Mouse (Mus musculus) cerebellum, adult 2 months (tissue): ENCODE measurements around the gene Gcdh.

Experiments used
- CTCF ChIP-seq: fragments of 200-500 bp; IDR thresholded peaks from 2 replicates; pipeline ENCODE4 v1.5.1; 2011; ENCODE audit warnings: low read depth, mild to moderate bottlenecking, control low read depth, low read length, moderate library complexity, borderline replicate concordance; ENCODE audit not compliant: insufficient read depth
- POLR2A ChIP-seq: fragments of 200-500 bp; IDR thresholded peaks from 2 replicates; pipeline ENCODE4 v1.6.1; 2011; ENCODE audit warnings: low read length, control low read depth, borderline replicate concordance; ENCODE audit not compliant: insufficient read depth

- TF ChIP-seq POLR2A (no peak), CTCF (no peak)
Measured at GRCm38 (mm10) chr8:84878915-84879314, 14.8 kb downstream of the Gcdh start.
